27 mouse cellular contexts compared by ENCODE assay signal in the genomic region with DNA sequence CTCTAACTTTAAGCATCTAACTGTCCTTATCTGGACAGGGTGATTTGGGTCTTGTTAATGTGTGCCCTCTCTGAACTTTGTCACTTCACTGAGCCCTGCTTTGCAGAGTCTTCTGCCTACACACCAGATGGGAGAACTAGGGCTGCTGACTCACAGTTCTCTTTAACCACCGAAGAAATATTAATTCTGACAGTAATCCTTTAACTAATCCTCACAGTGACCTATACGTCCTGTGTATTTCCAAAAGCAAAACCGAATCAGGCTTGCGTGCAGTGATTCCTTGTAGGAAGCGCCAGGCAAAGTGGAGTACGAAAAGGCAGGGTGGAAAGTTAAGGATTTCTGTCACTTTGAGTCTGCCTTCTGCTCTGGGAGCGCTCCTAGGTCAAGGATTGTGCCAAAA. TPM values are rescaled to one million over a fixed set of nuclear protein-coding genes. Genes with fewer than 3 reads are reported as not detected.
DNase-seq lines count a peak whose midpoint lies in the region; ATAC-seq and TF ChIP-seq lines count a peak whose summit lies in the region.
"Had no signal": no experiment of that assay in that cellular context is flagged by ENCODE, and none has a peak within 500 bp of the region (broad histone marks: within the 10 kb centered on the region; RNA-seq: fewer than 3 reads in every experiment).

No protein-coding gene starts in this region.

- ATAC-seq in liver, postnatal 0 days, result no peak
- ATAC-seq in liver, embryonic 12.5 days, result no peak
- ATAC-seq: forebrain, postnatal 0 days; hindbrain, postnatal 0 days; intestine, embryonic 16.5 days; lung, postnatal 0 days; midbrain, embryonic 15.5 days had no signal

- no peak overlapping the region for H3K4me3 ChIP-seq in liver, postnatal 0 days (ENCODE audit: low read depth, low read length)
- H3K4me3 ChIP-seq in liver, embryonic 12.5 days, result no peak overlapping the region
- H3K4me3 ChIP-seq: heart, embryonic 12.5 days; layer of hippocampus, adult 2 months; limb, embryonic 12.5 days; midbrain, embryonic 15.5 days; neural tube, embryonic 12.5 days had no signal

- H3K4me1 ChIP-seq in liver, postnatal 0 days (ENCODE audit: insufficient read depth), result no peaks in the 10 kb centered on the region
- peaks cover 6% of the 10 kb centered on the region for H3K4me1 ChIP-seq in liver, embryonic 12.5 days

- no peak for TF ChIP-seq EP300 in liver, postnatal 0 days (IDR thresholded peaks at IDR 0.05; ENCODE audit: low read depth)

- DNase-seq in adrenal gland, adult 2 months, result peak; percentile 3
- no peak for DNase-seq in adrenal gland, adult 8-10 months
- DNase-seq in liver, postnatal 0 days, result no peak
- peak; percentile 86 for DNase-seq in retina, adult 2 months (ENCODE audit: low read depth, low spot score)
- DNase-seq in spleen, adult 12 weeks (ENCODE audit: low spot score), result no peak
- no peak for DNase-seq in gastrocnemius, adult 18-20 months (ENCODE audit: low spot score)
- no peak for DNase-seq in cerebellum, postnatal 4 days (ENCODE audit: low spot score in 2 of 2)
- DNase-seq: adrenal gland, postnatal 36 days; cerebellum, adult 11-12 months; cerebellum, postnatal 10 days; forebrain, postnatal 0 days; gastrocnemius, postnatal 25 days; heart, adult 18-20 months; heart, postnatal 10 days; layer of hippocampus, postnatal 36 days; right cerebral cortex, postnatal 14 days; thymus, postnatal 36 days had no signal

- no peak overlapping the region for H3K9ac ChIP-seq in liver, postnatal 0 days (replicated peaks)
- no peak overlapping the region for H3K9ac ChIP-seq in liver, embryonic 12.5 days
- H3K9ac ChIP-seq: forebrain, postnatal 0 days; heart, embryonic 12.5 days; limb, embryonic 12.5 days; midbrain, embryonic 15.5 days; neural tube, embryonic 12.5 days had no signal

- no peak overlapping the region for H3K27ac ChIP-seq in liver, postnatal 0 days (ENCODE audit: low read depth)
- no peak overlapping the region for H3K27ac ChIP-seq in liver, embryonic 12.5 days
- H3K27ac ChIP-seq: hindbrain, postnatal 0 days; layer of hippocampus, adult 2 months; limb, embryonic 12.5 days; macrophage; midbrain, embryonic 15.5 days; neural tube, embryonic 12.5 days had no signal

- whole genome bisulfite sequencing in liver, postnatal 0 days (ENCODE audit: insufficient replicate concordance), result 49% methylated on average over 7 of the region's 7 CpGs
- 60% methylated on average over 7 of the region's 7 CpGs for WGBS in liver, embryonic 12.5 days (ENCODE audit: insufficient replicate concordance)

- no peaks in the 10 kb centered on the region for H3K9me3 ChIP-seq in liver, postnatal 0 days (ENCODE audit: low read length)
- no peaks in the 10 kb centered on the region for H3K9me3 ChIP-seq in liver, embryonic 12.5 days (replicated peaks)
- H3K9me3 ChIP-seq: heart, embryonic 12.5 days; limb, embryonic 12.5 days; midbrain, embryonic 15.5 days; neural tube, embryonic 12.5 days had no signal

- no peaks in the 10 kb centered on the region for H3K36me3 ChIP-seq in liver, postnatal 0 days (replicated peaks; ENCODE audit: insufficient read depth, low read length)
- no peaks in the 10 kb centered on the region for H3K36me3 ChIP-seq in liver, embryonic 12.5 days
- H3K36me3 ChIP-seq: heart, embryonic 12.5 days; limb, embryonic 12.5 days; midbrain, embryonic 15.5 days; neural tube, embryonic 12.5 days had no signal

- H3K27me3 ChIP-seq in liver, postnatal 0 days (ENCODE audit: insufficient read depth, low read length), result no peaks in the 10 kb centered on the region
- no peaks in the 10 kb centered on the region for H3K27me3 ChIP-seq in liver, embryonic 12.5 days (replicated peaks)
- H3K27me3 ChIP-seq: heart, embryonic 12.5 days; limb, embryonic 12.5 days; midbrain, embryonic 15.5 days; neural tube, embryonic 12.5 days had no signal

- no peak for TF ChIP-seq CTCF in liver, postnatal 0 days (IDR thresholded peaks at IDR 0.05; ENCODE audit: low read depth)

- H3K4me2 ChIP-seq in liver, postnatal 0 days (ENCODE audit: low read depth, low read length), result peak overlapping the region; percentile 20; the same call in 1 of the 2 replicates
- H3K4me2 ChIP-seq in liver, embryonic 12.5 days, result no peak overlapping the region
- H3K4me2 ChIP-seq: heart, embryonic 12.5 days; limb, embryonic 12.5 days; midbrain, embryonic 15.5 days; neural tube, embryonic 12.5 days had no signal

RNA-seq across cellular contexts. Expression of a gene that starts 4.9 kb away (rescaled TPM):
- 10 to 100 TPM in 1 of 2 experiments, 1 to 10 TPM in 1; 9.8 to 14.0 TPM for total RNA-seq in adrenal gland, adult 2 months (2021)
- polyA plus RNA-seq in adrenal gland, adult 2 months (2012; rRNA removed), result 0.95 and 1.1 TPM in 2 replicates
- 10 to 100 TPM in 3 of 4 experiments, 1 to 10 TPM in 1; 8.1 to 14.5 (median 13.9) TPM for total RNA-seq in adrenal gland, adult 8-10 months (2022)
- polyA plus RNA-seq in liver, postnatal 0 days (2015; fragmentation: Nextera tagmentation; extraction: Ambion mirVana), result 3.4 and 3.9 TPM in 2 replicates
- polyA plus RNA-seq in liver, embryonic 12.5 days (2016; fragmentation: Nextera tagmentation; extraction: Ambion mirVana), result 8.3 and 8.9 TPM in 2 replicates
- 1 to 10 TPM; 7.5 to 10.0 TPM for total RNA-seq in gastrocnemius, adult 18-20 months (2021)

RNA-seq across cellular contexts. Expression of a gene that starts 46.2 kb away (rescaled TPM):
- 1 to 10 TPM; 1.5 to 4.1 TPM for total RNA-seq in adrenal gland, adult 2 months (2021)
- 12.2 and 14.5 TPM in 2 replicates for polyA plus RNA-seq in adrenal gland, adult 2 months (2012; rRNA removed)
- total RNA-seq in adrenal gland, adult 8-10 months (2022), result 1 to 10 TPM; 1.4 to 3.7 (median 2.1) TPM
- 93.0 and 96.3 TPM in 2 replicates for polyA plus RNA-seq in liver, postnatal 0 days (2015; fragmentation: Nextera tagmentation; extraction: Ambion mirVana)
- polyA plus RNA-seq in liver, embryonic 12.5 days (2016; fragmentation: Nextera tagmentation; extraction: Ambion mirVana), result 288 and 294 TPM in 2 replicates
- total RNA-seq in gastrocnemius, adult 18-20 months (2021), result not detected

Comparison
In these comparisons a context has a peak if more than half of its experiments do, and no peak if none do; other contexts are left out.
1. DNase-seq: peak in adrenal gland, adult 2 months (single experiment) and retina, adult 2 months (single experiment); none in adrenal gland, adult 8-10 months (single experiment), liver, postnatal 0 days (single experiment), spleen, adult 12 weeks (single experiment), gastrocnemius, adult 18-20 months (single experiment) and cerebellum, postnatal 4 days (0 of 2).